Mouse (Mus musculus): ENCODE data around the gene Sntb2. TPM values are rescaled to one million over a fixed set of nuclear protein-coding genes. Genes with fewer than 3 reads are reported as not detected.
A peak's percentile ranks its signal among the peaks of the same experiment; 100 is the strongest.
"Not testable (repeated sequence)": the region's sequence is repeated elsewhere in the genome, so short reads cannot be mapped to it uniquely, and the experiment has no call there.

Sntb2 gene
- total RNA-seq, 2 experiments from 2014 or later = 6.3 to 6.5 TPM

DNA sequence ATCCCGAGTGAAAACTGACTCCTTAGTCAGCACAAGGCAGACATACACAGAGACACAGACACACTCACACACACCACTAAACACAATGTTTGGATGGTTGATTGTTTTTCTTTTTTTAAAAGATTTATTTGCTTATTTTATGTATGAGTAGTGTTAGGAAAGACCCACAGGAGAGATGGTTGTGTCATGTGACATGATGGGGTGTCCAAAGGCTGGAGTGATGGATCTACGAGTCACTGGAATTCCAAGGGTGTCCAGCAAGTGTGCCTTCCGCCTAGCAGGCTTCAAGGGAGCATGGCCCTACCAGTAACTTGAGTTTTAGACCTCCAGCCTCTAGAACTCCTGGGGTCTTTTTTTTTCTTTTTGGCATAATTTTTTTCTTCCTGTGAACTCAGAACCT, 93.8 kb downstream of the Sntb2 start:
- intact Hi-C loops (cut with DNase I) = no loop called here
- no peak for DNase-seq

DNA sequence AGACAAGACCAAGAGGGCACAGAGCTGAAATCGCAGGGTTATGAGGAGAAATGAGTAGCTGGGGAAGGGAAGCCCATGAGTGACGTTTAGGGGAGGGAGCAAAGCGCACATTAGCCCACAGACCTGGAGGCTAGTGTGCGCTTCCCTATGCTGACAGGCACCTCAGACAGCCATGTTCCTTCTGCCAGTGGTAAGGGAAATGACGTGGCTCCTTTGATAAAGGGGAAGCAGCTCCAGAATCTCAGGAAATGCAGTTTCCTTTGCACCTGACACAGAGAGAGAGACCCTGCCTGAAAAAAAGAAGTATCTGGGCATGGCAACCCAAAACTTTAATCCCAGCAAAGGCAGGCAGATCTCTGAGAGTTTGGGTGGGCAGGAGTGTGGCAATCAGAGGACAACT, 94.5 kb downstream of the Sntb2 start:
- intact Hi-C loops (cut with DNase I) = no loop called here
- no peak for DNase-seq

DNA sequence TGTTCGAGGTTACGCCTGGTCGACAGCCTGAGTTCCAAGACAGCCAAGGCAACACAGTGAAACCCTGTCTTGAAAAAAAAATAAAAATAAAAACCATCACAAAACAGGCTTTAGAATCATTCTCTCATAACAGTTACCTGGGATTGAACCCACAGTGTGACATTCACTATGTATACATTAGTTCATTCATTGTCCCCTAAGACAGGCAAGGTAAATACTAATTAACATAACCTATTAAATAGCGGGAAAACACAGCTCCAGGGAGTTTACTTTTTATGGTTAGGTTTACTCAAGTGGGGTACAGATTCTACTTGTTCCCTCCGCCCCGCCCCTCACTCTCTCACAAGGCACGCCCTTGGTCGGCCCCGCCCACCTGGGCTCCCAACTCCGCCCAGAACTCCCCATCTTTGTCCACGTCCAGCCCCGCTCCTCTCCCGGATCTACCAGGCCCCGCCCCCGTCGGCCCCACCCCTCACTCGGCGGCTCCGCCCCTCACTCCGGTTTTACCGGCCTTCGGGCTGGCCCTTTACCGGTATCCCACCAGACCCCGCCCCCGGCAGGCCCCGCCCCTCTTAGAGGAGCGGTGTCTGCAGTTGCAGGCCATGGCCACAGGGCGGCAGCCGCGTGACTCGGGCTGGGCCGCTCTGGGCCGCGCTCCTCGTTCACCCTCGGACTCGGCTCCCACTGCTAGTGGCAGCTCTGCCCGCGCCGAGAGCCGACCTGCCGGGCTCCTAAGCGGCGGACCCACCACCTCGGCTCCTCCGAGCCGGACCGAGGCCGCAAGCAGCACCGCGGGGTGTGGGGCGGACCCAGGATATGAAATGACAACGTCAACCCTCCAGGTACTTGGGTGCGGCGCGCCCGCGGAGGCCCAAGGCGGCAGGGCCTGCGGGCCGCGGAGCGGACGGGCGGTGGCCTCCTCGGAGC, 95.4 kb downstream of the Sntb2 start, which contains the start of gene Vps4a:
Vps4a (plus strand) TSS at position 573 of the 927 bp plus-strand sequence.
- intact Hi-C loops (cut with DNase I) = no loop called here
- DNase-seq = peak; percentile 97

DNA sequence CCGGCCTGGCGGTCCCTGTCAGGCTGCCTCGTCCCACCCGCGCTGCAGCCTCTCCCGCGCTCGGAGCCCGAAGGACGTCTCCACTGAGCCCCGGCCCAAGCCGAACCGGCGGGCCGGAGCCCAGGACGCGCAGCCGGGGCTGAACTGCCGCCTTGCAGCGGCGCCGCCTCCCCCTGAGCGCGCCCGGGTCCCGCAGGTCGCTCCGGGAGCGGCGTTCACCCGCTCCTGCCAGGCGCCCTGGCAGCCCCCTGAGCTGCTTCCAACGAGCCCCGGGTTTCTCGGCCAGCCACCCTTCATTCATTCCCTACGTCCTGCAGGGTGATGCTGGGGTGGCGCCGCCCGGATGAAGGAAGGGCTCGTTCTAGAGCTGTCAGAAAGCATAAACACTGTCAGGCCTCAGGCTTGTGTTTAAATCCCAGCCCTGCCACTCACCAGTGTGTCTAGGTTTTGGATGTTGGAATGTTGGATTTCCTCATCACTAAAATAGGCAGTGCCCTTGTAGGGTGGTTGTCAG, 96.1 kb downstream of the Sntb2 start:
- DNase-seq = no peak
- intact Hi-C loops (cut with DNase I) = no loop called here

DNA sequence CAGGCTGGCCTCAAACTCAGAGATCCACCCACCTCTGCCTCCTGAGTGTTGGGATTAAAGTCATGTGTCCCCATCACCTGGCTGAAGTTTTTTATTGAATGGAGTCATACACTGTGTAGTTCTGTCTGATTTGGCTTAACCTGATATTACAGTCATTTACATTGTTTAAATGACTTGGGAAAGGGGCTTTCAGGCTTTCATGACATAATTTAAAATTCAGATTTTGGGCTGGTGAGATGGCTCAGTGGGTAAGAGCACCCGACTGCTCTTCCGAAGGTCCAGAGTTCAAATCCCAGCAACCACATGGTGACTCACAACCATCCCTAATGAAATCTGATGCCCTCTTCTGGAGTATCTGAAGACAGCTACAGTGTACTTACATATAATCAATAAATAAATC, 98.1 kb downstream of the Sntb2 start:
- DNase-seq; intact Hi-C loops (cut with DNase I): not testable (repeated sequence)

DNA sequence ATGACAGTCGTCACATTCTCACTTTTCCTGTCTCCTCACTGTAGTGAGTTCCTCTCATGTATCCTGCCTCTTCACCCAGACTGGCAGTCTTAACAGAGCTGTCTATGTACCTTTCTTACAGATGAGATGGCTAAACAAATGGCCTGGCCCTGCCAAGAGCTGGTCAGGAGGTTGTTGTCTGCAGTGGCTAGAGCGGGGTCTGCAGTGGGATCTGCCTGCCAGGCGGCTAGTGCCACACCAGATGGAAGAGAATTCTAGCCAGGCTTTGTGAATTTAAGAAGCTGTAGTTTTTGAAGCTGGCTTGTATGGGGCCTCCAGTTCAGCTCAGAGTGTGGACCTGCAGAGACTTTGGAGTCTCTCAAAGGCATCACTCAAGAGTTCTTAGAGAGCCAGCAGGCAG, 100.1 kb downstream of the Sntb2 start:
- DNase-seq = peak; percentile 11
- intact Hi-C loops (cut with DNase I) = no loop called here

DNA sequence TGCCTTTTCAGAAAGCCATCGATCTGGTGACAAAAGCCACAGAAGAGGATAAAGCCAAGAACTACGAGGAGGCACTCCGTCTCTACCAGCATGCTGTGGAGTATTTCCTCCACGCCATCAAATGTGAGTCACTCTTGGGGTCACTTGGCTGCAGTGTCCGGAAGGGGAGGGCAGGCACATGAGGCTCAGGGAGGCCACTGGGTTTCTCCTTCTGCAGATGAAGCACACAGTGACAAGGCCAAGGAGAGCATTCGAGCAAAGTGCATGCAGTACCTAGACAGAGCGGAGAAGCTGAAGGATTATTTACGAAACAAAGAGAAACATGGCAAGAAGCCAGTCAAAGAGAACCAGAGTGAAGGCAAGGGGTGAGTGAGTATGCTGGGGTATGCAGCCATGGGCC, 101.1 kb downstream of the Sntb2 start:
- intact Hi-C loops (cut with DNase I) = no loop called here
- DNase-seq = no peak

DNA sequence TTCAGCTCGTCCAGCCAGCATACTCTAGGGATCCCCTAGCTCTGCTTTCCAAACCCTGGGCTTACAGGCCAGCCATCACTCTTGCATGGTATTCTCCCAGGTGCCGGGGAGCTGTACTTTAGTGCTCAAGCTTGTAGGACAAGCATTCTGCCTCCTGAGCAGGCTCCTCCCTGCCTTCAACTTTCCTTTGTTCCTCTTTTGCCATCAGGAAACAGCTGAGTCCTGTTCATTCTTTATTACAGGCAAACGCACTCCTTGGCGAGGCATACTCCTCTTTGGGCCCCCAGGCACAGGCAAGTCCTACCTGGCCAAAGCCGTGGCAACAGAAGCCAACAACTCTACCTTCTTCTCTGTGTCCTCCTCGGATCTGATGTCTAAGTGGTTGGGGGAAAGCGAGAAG, 105.1 kb downstream of the Sntb2 start:
- no peak for DNase-seq
- intact Hi-C loops (cut with DNase I) = no loop called here

DNA sequence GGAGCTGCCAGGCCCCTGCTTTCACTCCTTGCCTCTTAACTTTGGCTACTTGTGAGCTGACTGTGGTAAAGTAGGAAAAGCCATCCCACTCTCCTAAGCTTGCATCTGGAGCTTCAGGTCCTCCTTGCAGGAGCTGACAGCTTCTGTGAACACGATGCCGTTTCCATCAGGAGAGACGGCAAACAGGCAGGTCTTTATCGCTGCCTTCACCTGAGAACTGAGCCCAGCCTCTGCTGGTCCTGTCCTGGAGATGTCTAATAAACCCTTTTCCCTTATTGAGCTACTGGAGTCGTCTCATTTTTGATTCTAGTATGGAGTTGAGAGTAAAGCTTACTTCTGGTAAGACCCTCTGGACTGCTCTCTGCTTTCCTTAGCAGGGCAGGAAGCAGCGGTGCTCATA, 109.9 kb downstream of the Sntb2 start:
- DNase-seq = no peak
- intact Hi-C loops (cut with DNase I) = no loop called here

DNA sequence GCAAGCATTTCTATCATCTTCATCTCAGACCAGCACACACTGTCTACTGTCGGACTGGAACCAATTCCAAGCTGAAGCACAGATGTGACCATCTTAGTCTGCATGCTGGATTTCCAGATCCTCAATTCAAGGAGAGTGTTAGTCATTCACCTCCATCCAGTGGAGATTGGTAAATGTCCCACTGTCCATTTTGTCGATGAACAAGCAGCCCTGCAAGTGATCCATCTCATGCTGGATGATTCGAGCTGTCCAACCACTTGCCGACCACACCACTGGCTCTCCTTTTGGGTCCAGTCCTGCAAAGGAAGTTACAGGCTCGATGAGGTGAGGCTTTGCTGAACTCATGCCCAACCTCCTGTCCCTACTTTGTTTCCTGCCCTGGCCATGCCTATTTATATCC, 111.4 kb downstream of the Sntb2 start:
- intact Hi-C loops (cut with DNase I) = no loop called here
- no peak for DNase-seq

DNA sequence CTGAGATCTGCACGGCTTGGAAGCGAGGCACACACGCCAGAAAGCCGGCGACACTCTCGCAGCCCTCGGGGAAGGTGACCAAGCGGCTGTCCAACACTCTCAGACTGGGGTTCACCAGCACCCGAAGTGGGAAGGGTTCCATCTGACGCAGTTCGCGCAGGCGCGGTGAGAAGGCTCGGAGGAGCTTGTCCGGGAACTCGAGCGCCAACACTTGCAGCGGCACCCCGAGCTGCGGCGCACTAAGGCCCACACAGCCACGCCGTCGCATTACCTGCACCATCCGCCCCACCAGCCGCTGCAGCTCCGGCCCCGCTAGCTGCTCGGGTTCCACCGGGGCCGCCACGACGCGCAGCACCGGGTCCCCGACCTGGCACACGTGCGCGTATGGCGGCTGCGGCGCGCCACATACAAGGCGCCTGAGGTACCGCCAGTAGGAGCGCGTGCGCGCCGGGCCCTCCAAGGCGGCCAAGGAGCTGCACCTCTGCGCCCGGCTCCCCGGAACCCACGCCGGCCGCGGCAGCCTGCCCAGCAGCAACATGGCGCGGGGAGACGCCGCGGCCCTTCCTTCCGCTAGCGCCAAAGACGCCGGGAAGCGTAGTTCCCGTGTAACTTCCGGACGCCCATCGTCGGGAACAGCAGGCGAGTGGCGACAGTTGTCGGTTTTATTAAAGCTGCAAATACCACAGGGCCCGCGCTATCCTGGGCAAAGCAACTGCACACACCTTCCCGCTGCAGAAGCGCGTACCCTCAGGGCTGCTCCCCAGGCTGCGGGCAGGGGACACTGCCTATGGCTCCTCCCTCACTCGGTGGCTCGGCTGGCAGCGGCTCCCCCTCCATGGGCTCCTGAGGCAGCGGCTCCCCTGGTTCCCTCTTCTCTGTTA, 112.8 kb downstream of the Sntb2 start, which contains the start of gene Pdf:
Pdf (minus strand) TSS at position 554 of the 881 bp plus-strand sequence.
- DNase-seq = peak; percentile 82
- intact Hi-C loops (cut with DNase I) = no loop called here

DNA sequence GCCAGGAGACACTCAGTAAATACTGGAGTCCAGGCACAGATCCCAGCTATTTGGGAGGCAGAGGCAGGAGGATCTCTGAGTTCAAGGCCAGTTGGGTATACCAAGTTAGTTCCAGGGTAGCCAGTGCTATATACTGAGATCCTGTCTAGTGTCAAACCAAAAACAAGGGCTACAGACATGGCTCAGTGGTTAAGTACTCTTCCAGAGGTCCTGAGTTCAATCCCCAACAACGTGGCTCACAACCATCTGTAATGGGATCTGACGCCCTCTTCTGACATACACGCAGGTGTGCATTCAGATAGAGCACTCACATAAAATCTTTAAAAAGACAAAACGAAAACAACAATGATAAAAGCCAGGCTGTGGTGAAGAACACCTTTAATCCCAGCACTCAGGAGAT, 113.9 kb downstream of the Sntb2 start:
- DNase-seq = no peak
- intact Hi-C loops (cut with DNase I) = no loop called here

DNA sequence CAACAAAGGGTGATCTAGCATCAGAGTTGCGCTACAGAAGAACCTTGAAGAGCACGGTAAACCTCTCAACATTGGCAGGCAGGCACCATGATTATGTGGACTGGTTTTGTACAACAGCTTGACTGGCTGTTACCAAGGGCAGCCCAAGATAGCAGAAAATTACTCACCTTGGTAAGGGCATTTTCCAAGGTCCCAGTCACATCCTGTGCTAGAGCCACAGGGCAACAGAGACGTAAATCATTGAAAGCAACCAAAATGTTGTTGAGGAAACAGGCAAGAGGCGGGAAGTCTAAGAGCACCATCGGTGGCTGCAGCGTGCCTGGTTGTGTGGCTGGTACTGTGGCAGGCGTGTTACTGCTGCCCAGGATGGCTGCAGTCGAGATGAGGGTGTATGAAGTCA, 116.5 kb downstream of the Sntb2 start:
- DNase-seq = no peak
- intact Hi-C loops (cut with DNase I) = no loop called here

DNA sequence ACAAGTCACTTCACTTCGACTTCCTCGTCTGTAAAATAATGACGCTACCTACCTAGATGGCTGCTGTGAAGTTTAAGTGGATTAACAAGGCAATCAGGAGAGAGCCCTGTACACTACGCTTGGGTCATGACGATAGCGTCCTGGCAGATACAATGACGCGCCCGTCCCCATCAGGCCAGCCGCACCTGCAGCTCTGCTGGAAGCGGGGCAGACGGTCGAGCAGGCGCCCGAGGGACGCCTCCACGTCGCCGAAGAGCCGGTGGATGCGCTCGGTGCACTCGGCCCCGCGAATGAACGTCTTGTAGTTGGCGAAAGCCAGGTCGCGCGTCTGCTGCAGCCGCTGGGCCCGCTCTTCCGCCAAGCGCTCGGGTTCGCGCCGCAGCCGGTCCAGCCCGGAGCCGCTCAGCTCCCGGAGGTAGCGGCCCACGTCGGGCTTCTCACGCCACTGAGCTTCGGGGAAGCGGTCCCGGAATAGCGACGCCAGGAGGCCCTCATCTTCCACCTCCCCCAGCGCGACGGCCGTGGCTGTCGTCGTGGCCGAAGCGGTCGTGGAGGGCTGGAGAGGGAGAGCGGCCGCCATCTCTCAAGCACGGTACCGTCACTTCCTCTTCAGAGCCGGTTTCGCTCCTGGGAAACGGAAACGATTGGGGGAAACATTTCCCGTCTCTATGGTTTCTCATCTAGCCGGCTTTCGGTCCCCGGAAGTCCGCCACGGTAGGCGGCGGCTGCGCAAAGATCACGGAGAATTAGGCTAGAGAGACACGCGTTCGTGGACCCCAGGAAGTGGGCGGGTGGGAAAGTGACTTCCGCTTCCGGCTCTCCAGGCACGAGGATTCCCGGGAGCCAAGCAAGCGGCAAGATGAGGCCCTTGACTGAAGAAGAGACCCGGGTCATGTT, 120.8 kb downstream of the Sntb2 start, which contains the start of the genes Cog8 and Nip7:
Cog8 (minus strand) TSS at position 614 of the 897 bp plus-strand sequence.
Nip7 (plus strand) TSS at position 802 of the 897 bp plus-strand sequence.
- DNase-seq = peak; percentile 96
- intact Hi-C loops (cut with DNase I) = no loop called here

DNA sequence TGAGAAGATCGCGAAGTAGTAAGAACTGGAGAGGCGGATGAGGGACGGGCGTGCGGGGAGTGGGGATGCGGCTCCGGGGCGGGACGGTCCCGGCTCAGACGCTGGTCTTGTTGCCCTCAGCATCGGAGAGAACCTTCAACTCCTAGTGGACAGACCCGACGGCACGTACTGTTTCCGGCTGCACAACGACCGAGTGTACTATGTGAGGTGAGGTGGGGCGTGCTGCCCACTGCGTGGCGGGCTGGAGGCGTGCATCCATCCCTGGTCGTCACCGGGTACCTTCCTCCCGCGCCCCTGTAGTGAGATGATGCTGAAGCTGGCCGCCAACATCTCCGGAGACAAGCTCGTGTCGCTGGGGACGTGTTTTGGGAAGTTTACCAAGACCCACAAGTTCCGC, 121.4 kb downstream of the Sntb2 start:
- intact Hi-C loops (cut with DNase I) = no loop called here
- DNase-seq = peak; percentile 27

DNA sequence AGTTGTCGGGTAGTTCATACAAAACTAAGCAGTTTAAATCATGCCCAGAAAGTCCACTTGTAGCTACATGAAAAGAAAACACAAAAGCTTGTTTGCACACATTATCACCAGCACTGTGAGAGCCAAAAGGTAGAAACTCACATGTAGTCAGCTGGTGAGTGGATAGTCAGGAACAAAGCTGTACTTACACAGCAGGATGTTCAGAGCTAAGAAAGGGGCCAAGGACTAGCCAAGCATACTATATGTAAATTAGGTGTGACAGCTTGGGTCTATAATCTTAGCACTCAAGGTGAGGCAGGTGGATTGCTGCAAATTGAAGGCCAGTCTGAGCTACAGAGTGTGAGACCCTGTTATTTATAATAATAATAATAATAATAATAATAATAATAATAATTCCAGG, 127.1 kb downstream of the Sntb2 start:
- intact Hi-C loops (cut with DNase I) = no loop called here
- no peak for DNase-seq

DNA sequence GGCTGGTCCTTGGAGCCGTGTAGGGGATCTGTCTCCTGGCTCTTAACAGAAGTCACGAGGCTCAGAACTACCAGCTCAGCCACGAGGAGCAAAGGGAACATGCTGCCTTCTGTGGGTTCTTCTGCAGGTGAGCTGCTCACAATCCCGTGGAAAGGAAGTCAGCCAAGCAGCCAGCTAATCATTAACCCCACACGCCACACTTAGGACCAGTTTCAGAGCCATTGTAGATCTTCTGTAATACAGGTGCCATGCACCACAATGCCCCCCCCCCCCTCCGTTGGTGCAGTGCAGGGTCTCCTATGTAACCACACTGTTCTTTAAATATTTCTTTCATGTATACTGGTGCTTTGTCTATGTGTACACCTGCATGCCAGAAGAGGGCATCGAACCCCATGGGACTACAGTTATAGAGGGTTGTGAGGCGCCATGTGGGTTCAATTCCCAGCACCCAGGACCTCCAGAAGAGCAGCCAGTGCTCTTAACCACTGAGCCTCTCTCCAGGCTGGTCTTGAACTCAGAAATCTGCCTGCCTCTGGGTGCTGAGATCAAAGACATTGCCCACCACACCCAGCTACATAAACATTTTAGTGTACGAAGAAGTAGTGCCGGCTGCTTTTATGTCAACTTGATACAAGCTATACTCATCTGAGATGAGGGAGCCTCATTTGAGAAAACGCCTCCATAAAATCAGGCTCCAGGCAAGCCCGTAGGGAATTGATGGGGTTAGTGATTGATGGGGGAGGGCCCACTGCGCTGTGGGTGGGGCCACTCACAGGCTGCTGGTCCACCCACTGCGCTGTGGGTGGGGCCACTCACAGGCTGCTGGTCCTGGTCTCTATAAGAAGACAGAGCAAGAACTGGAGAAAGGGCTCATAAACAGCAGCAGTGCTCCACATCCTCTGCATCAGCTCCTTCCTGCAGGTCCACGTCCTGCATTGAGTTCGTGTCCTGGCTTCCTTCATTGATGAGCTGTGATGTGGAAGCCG, 130.3 kb downstream of the Sntb2 start, which contains the start of gene Tmed6:
Tmed6 (minus strand) TSS at position 134 of the 986 bp plus-strand sequence.
- intact Hi-C loops (cut with DNase I) = no loop called here
- no peak for DNase-seq

Measured in left cerebral cortex, postnatal 4 days (tissue).